Mouse (Mus musculus) MEL (cell line): ENCODE measurements around the gene App. TPM values are rescaled to one million over a fixed set of nuclear protein-coding genes. Genes with fewer than 3 reads are reported as not detected.
A peak's percentile ranks its signal among the peaks of the same experiment; 100 is the strongest.

Experiments
- DNase-seq: peaks from one replicate; pipeline ENCODE4 v3.0.0; 2011; ENCODE audit warnings: low read depth, low spot score
- H3K27ac ChIP-seq: 2 replicates; pipeline ENCODE4 v1.5.1; 2012; ENCODE audit warnings: low read depth, mild to moderate bottlenecking, control low read depth, low read length, moderate library complexity; ENCODE audit not compliant: control insufficient read depth
- H3K27me3 ChIP-seq, 2 experiments: fragments of 150-350 bp in 1 of 2; sonication (generic) in 1 of 2; 2 replicates each; pipeline ENCODE4 v1.6.1; 2012; ENCODE audit warnings: low read length in 2 of 2, mild to moderate bottlenecking in 2 of 2, improper control_type of control experiment in 1 of 2, moderate library complexity in 1 of 2; ENCODE audit not compliant: insufficient read depth in 2 of 2, control insufficient read depth in 1 of 2
- H3K36me3 ChIP-seq, 2 experiments: 2 replicates each; pipeline ENCODE4 v1.6.1; 2012 to 2014; ENCODE audit warnings: low read length in 2 of 2, improper control_type of control experiment in 1 of 2, inconsistent platforms in 1 of 2, mild to moderate bottlenecking in 1 of 2; ENCODE audit not compliant: insufficient read depth in 2 of 2, control insufficient read depth in 1 of 2
- H3K4me1 ChIP-seq, 2 experiments: fragments of 150-350 bp in 1 of 2; sonication (generic) in 1 of 2; 2 replicates each; pipeline ENCODE4 v1.6.1; 2012; ENCODE audit warnings: low read length in 2 of 2, improper control_type of control experiment in 1 of 2, mild to moderate bottlenecking in 1 of 2; ENCODE audit not compliant: insufficient read depth in 2 of 2, control insufficient read depth in 1 of 2
- H3K4me3 ChIP-seq, 2 experiments: fragments of 150-350 bp in 1 of 2; sonication (generic) in 1 of 2; 2 replicates each; pipeline ENCODE4 v1.5.1; 2012; ENCODE audit warnings: low read depth in 2 of 2, low read length in 2 of 2, mild to moderate bottlenecking in 2 of 2, moderate library complexity in 2 of 2, control low read depth in 1 of 2, improper control_type of control experiment in 1 of 2; ENCODE audit not compliant: control insufficient read depth in 1 of 2, insufficient read depth in 1 of 2
- H3K79me2 ChIP-seq: 2 replicates; pipeline ENCODE4 v1.6.1; 2012; ENCODE audit warnings: mild to moderate bottlenecking, low read length, moderate library complexity; ENCODE audit not compliant: control insufficient read depth, poor library complexity, insufficient read depth
- H3K9ac ChIP-seq: 2 replicates; pipeline ENCODE4 v1.6.1; 2012; ENCODE audit warnings: low read depth, mild to moderate bottlenecking, control low read depth, low read length, moderate library complexity; ENCODE audit not compliant: control insufficient read depth, poor library complexity, severe bottlenecking
- H3K9me3 ChIP-seq: fragments of 150-350 bp; sonication (generic); replicated peaks from 2 replicates; pipeline ENCODE4 v1.6.1; 2012; ENCODE audit warnings: mild to moderate bottlenecking, low read length, improper control_type of control experiment, moderate library complexity; ENCODE audit not compliant: insufficient read depth
- BHLHE40 ChIP-seq: IDR thresholded peaks from 2 replicates; pipeline ENCODE4 v1.6.1; 2012; ENCODE audit warnings: low read depth, mild to moderate bottlenecking, inconsistent platforms, low read length, improper control_type of control experiment, borderline replicate concordance
- ELF1 ChIP-seq: IDR thresholded peaks from 2 replicates; pipeline ENCODE4 v1.6.1; 2014; ENCODE audit warnings: low read depth, mild to moderate bottlenecking, inconsistent platforms, low read length, improper control_type of control experiment, moderate library complexity
- GABPA ChIP-seq: IDR thresholded peaks from 2 replicates; pipeline ENCODE4 v1.6.1; 2012; ENCODE audit warnings: low read depth, mild to moderate bottlenecking, inconsistent platforms, low read length, improper control_type of control experiment, moderate library complexity
- GATA1 ChIP-seq: IDR thresholded peaks from 2 replicates; pipeline ENCODE4 v1.6.1; 2011; ENCODE audit warnings: low read depth, low read length, improper control_type of control experiment
- HCFC1 ChIP-seq: IDR thresholded peaks from 2 replicates; pipeline ENCODE4 v1.6.1; 2012; ENCODE audit warnings: low read depth, mild to moderate bottlenecking, inconsistent platforms, low read length, improper control_type of control experiment, moderate library complexity
- KAT2A ChIP-seq: conservative IDR thresholded peaks from 2 replicates; pipeline ENCODE4 v1.6.1; 2012; ENCODE audit warnings: low read depth, low read length, improper control_type of control experiment, inconsistent platforms
- MAFK ChIP-seq: IDR thresholded peaks from 2 replicates; pipeline ENCODE4 v1.6.1; 2011; ENCODE audit warnings: low read depth, mild to moderate bottlenecking, low read length, improper control_type of control experiment, borderline replicate concordance
- MAX ChIP-seq: IDR thresholded peaks from 2 replicates; pipeline ENCODE4 v1.6.1; 2011; ENCODE audit warnings: low read length, improper control_type of control experiment
- MEF2A ChIP-seq: IDR thresholded peaks from 2 replicates; pipeline ENCODE4 v1.6.1; 2014; ENCODE audit warnings: low read depth, mild to moderate bottlenecking, inconsistent platforms, low read length, improper control_type of control experiment; ENCODE audit not compliant: poor library complexity, insufficient replicate concordance, severe bottlenecking; ENCODE audit errors: extremely low read depth
- NELFE ChIP-seq: IDR thresholded peaks from 2 replicates; pipeline ENCODE4 v1.6.1; 2011; ENCODE audit warnings: low read depth, low read length, improper control_type of control experiment
- NRF1 ChIP-seq: IDR thresholded peaks from 2 replicates; pipeline ENCODE4 v1.6.1; 2014; ENCODE audit warnings: low read depth, mild to moderate bottlenecking, inconsistent platforms, low read length, improper control_type of control experiment, moderate library complexity; ENCODE audit not compliant: poor library complexity, insufficient read depth, severe bottlenecking
- POLR2A ChIP-seq, 2 experiments: IDR thresholded peaks; 2 replicates each; pipeline ENCODE4 v1.6.1; 2011 to 2012; ENCODE audit warnings: low read length in 2 of 2, mild to moderate bottlenecking in 2 of 2, control low read depth in 1 of 2, improper control_type of control experiment in 1 of 2, low read depth in 1 of 2, moderate library complexity in 1 of 2; ENCODE audit not compliant: control insufficient read depth in 1 of 2, insufficient read depth in 1 of 2, poor library complexity in 1 of 2
- POLR2AphosphoS5 ChIP-seq: IDR thresholded peaks from 2 replicates; pipeline ENCODE4 v1.6.1; 2012; ENCODE audit warnings: low read depth, borderline replicate concordance, mild to moderate bottlenecking, inconsistent platforms, low read length, moderate library complexity, mixed read lengths
- SMC3 ChIP-seq: IDR thresholded peaks from 2 replicates; pipeline ENCODE4 v1.6.1; 2011; ENCODE audit warnings: low read depth, low read length, improper control_type of control experiment
- TCF12 ChIP-seq: IDR thresholded peaks from 2 replicates; pipeline ENCODE4 v1.6.1; 2014; ENCODE audit warnings: low read depth, mild to moderate bottlenecking, inconsistent platforms, low read length, improper control_type of control experiment, moderate library complexity
- USF1 ChIP-seq: IDR thresholded peaks from 2 replicates; pipeline ENCODE4 v1.6.1; 2014; ENCODE audit warnings: low read depth, mild to moderate bottlenecking, inconsistent platforms, low read length, improper control_type of control experiment, moderate library complexity
- USF2 ChIP-seq, 2 experiments: IDR thresholded peaks; 2 replicates each; pipeline ENCODE4 v1.6.1; 2011 to 2012; ENCODE audit warnings: improper control_type of control experiment in 2 of 2, low read length in 2 of 2, borderline replicate concordance in 1 of 2, inconsistent platforms in 1 of 2, low read depth in 1 of 2, mild to moderate bottlenecking in 1 of 2; ENCODE audit not compliant: insufficient read depth in 1 of 2
- ZMIZ1 ChIP-seq: IDR thresholded peaks from 2 replicates; pipeline ENCODE4 v1.6.1; 2012; ENCODE audit warnings: low read depth, mild to moderate bottlenecking, inconsistent platforms, low read length, improper control_type of control experiment, moderate library complexity
- polyA plus RNA-seq, 2 experiments: library from polyadenylated mRNA; stranded (reverse) in 1 of 2; unstranded in 1 of 2; fragments of >175 nt in 1 of 2; fragments of >200 nt in 1 of 2; gene quantifications; 2 replicates each; pipeline versions ENCODE4 v1.2.1 to v1.2.4; 2012; ENCODE audit warnings: low replicate concordance in 2 of 2, low read depth in 1 of 2; ENCODE audit not compliant: insufficient read length in 2 of 2, insufficient read depth in 1 of 2, missing spikeins in 1 of 2
- total RNA-seq: library from RNA; depleted of rRNA; stranded (reverse); fragments of 300-350 nt; gene quantifications from 2 replicates; pipeline ENCODE4 v1.2.3, GENCODE M21; 2012

Gene App
- total and polyA plus RNA-seq, 3 experiments = not detected

- Histone ChIP-seq H3K4me3 (no peak overlapping the region), H3K27me3 (no peaks in the 10 kb centered on the region), H3K9me3 (no peaks in the 10 kb centered on the region), H3K36me3 (no peaks in the 10 kb centered on the region), H3K27ac (no peak overlapping the region), H3K79me2 (no peaks in the 10 kb centered on the region), H3K9ac (no peak overlapping the region), H3K4me1 (no peaks in the 10 kb centered on the region)
- TF ChIP-seq BHLHE40 = no peak
- no peak for TF ChIP-seq GATA1
- no peak for TF ChIP-seq TCF12
- no peak for TF ChIP-seq SMC3
- TF ChIP-seq NRF1 = no peak
- no peak for TF ChIP-seq GABPA
- no peak for TF ChIP-seq MAX
- no peak for TF ChIP-seq MEF2A
- no peak for TF ChIP-seq NELFE
- TF ChIP-seq ELF1 = no peak
- no peak for TF ChIP-seq ZMIZ1
- TF ChIP-seq USF1 = no peak
- no peak for TF ChIP-seq USF2 (IDR thresholded peaks at IDR 0.05; ENCODE audit: borderline replicate concordance in 1 of 2, insufficient read depth in 1 of 2, low read depth in 1 of 2, low read length in 2 of 2)
- TF ChIP-seq POLR2AphosphoS5 = no peak
- no peak for TF ChIP-seq HCFC1
- no peak for TF ChIP-seq MAFK
- TF ChIP-seq KAT2A = no peak
- TF ChIP-seq POLR2A (IDR thresholded peaks at IDR 0.05; ENCODE audit: control insufficient read depth in 1 of 2, insufficient read depth in 1 of 2, low read depth in 1 of 2, low read length in 2 of 2, poor library complexity in 1 of 2) = no peak
- peak; percentile 4 for DNase-seq
Observed at GRCm38 (mm10) chr16:84902995-84903394, 270.6 kb downstream of the App start.
